Mouse (Mus musculus) intestine, embryonic 16.5 days (tissue): ENCODE data around the gene Casp1. TPM values are rescaled to one million over a fixed set of nuclear protein-coding genes. Genes with fewer than 3 reads are reported as not detected.

Experiments used
- ATAC-seq: fragments of 200-750 bp; cut with Nextera tagmentation; 2 replicates; pipeline ENCODE4 v1.8.0; 2017; ENCODE audit warnings: moderate TSS enrichment, moderate library complexity
- H3K27ac ChIP-seq: fragments of 300-500 bp; sonication (generic); 2 replicates; pipeline ENCODE4 v1.5.1; 2014; ENCODE audit warnings: mild to moderate bottlenecking, low read length
- H3K27me3 ChIP-seq: fragments of 300-500 bp; sonication (generic); replicated peaks from 2 replicates; pipeline ENCODE4 v1.6.1; 2014; ENCODE audit warnings: low read length, control low read depth, mixed read lengths; ENCODE audit not compliant: control insufficient read depth, insufficient read depth
- H3K36me3 ChIP-seq: fragments of 300-500 bp; sonication (generic); 2 replicates; pipeline ENCODE4 v1.6.1; 2014; ENCODE audit warnings: low read length, control low read depth; ENCODE audit not compliant: control insufficient read depth, insufficient read depth
- H3K4me1 ChIP-seq: fragments of 300-500 bp; sonication (generic); 2 replicates; pipeline ENCODE4 v1.6.1; 2014; ENCODE audit warnings: low read length, control low read depth, mixed read lengths; ENCODE audit not compliant: control insufficient read depth, insufficient read depth
- H3K4me2 ChIP-seq: fragments of 300-500 bp; sonication (generic); 2 replicates; pipeline ENCODE4 v1.6.1; 2014; ENCODE audit warnings: low read depth, low read length, control low read depth
- H3K4me3 ChIP-seq: fragments of 300-500 bp; sonication (generic); 2 replicates; pipeline ENCODE4 v1.5.1; 2014; ENCODE audit warnings: mild to moderate bottlenecking, low read length
- H3K9ac ChIP-seq: fragments of 300-500 bp; sonication (generic); 2 replicates; pipeline ENCODE4 v1.6.1; 2014; ENCODE audit warnings: low read depth, low read length
- H3K9me3 ChIP-seq: fragments of 300-500 bp; sonication (generic); 2 replicates; pipeline ENCODE4 v1.6.1; 2016; ENCODE audit warnings: low read length, control low read depth; ENCODE audit not compliant: control insufficient read depth
- WGBS: fragments of 180-500 bp; shearing (Covaris S2); extraction: QIAGEN DNeasy Blood & Tissue Kit; methylation state at CpG from one replicate; pipeline ENCODE4 v1.1.7; 2014; 5-methylcytosine and 5-hydroxymethylcytosine counted together
- polyA plus RNA-seq: library from polyadenylated mRNA; unstranded; fragments of >200 nt; fragmentation: Nextera tagmentation; extraction: Ambion mirVana; gene quantifications from 2 replicates; pipeline ENCODE4 v1.2.1, GENCODE M21; 2015

Casp1 gene
- 6.9 and 12.1 TPM in 2 replicates for polyA plus RNA-seq

- H3K9me3 ChIP-seq = no peaks in the 10 kb centered on the region
- no peaks in the 10 kb centered on the region for H3K4me1 ChIP-seq
- H3K27me3 ChIP-seq = no peaks in the 10 kb centered on the region
- H3K36me3 ChIP-seq = no peaks in the 10 kb centered on the region
- H3K9ac ChIP-seq = no peak within 1 kb of the TSS
- ATAC-seq = no peak
- no peak within 1 kb of the TSS for H3K4me3 ChIP-seq
- H3K27ac ChIP-seq = peak within 1 kb of the TSS; percentile 41; the same call in 1 of the 2 replicates
- no peak within 1 kb of the TSS for H3K4me2 ChIP-seq
- 74% methylated on average over 11 of the region's 11 CpGs for WGBS
These were observed at the start of gene Casp1 for GRCm38 (mm10) chr9:5298329-5299131. Gene Casp1 (plus strand): TSS chr9:5298517.

- Histone ChIP-seq H3K9me3 (no peaks in the 10 kb centered on the region), H3K27me3 (no peaks in the 10 kb centered on the region), H3K4me1 (no peaks in the 10 kb centered on the region), H3K4me3 (no peak overlapping the region), H3K4me2 (no peak overlapping the region), H3K9ac (no peak overlapping the region), H3K36me3 (no peaks in the 10 kb centered on the region), H3K27ac (no peak overlapping the region)
- WGBS = 80% methylated on average over 2 of the region's 2 CpGs
- ATAC-seq = no peak
These were observed 34.3 kb upstream of the Casp1 start for GRCm38 (mm10) chr9:5263951-5264475.

- ATAC-seq = no peak
- H3K9me3 ChIP-seq = no peaks in the 10 kb centered on the region
- no peaks in the 10 kb centered on the region for H3K4me1 ChIP-seq
- H3K27ac ChIP-seq = no peak overlapping the region
- H3K4me2 ChIP-seq = no peak overlapping the region
- H3K27me3 ChIP-seq = no peaks in the 10 kb centered on the region
- no peak overlapping the region for H3K9ac ChIP-seq
- no peaks in the 10 kb centered on the region for H3K36me3 ChIP-seq
- H3K4me3 ChIP-seq = no peak overlapping the region
- 88% methylated on average over 2 of the region's 2 CpGs for WGBS
These were observed 28.0 kb upstream of the Casp1 start for GRCm38 (mm10) chr9:5270274-5270673.

GRCm38 (mm10) chr9:5270884-5271283 lies 27.4 kb upstream of the Casp1 start:
- no peaks in the 10 kb centered on the region for H3K27me3 ChIP-seq
- no peak overlapping the region for H3K9ac ChIP-seq
- no peaks in the 10 kb centered on the region for H3K36me3 ChIP-seq
- H3K4me2 ChIP-seq = no peak overlapping the region
- WGBS = 76% methylated on average over 1 of the region's 1 CpGs
- no peak overlapping the region for H3K27ac ChIP-seq
- H3K4me1 ChIP-seq = no peaks in the 10 kb centered on the region
- no peak for ATAC-seq
- no peak overlapping the region for H3K4me3 ChIP-seq
- no peaks in the 10 kb centered on the region for H3K9me3 ChIP-seq

- H3K9me3 ChIP-seq = no peaks in the 10 kb centered on the region
- ATAC-seq = no peak
- WGBS = 74% methylated on average over 6 of the region's 6 CpGs
These were observed 26.9 kb upstream of the Casp1 start for GRCm38 (mm10) chr9:5271334-5271845.

GRCm38 (mm10) chr9:5286071-5286470 lies 12.2 kb upstream of the Casp1 start:
- no peak overlapping the region for H3K9ac ChIP-seq
- no peaks in the 10 kb centered on the region for H3K9me3 ChIP-seq
- WGBS = 23% methylated on average over 2 of the region's 2 CpGs
- no peak overlapping the region for H3K27ac ChIP-seq
- H3K4me1 ChIP-seq = no peaks in the 10 kb centered on the region
- H3K27me3 ChIP-seq = no peaks in the 10 kb centered on the region
- H3K36me3 ChIP-seq = no peaks in the 10 kb centered on the region
- ATAC-seq = peak; percentile 70
- H3K4me3 ChIP-seq = no peak overlapping the region
- H3K4me2 ChIP-seq = no peak overlapping the region

More at GRCm38 (mm10) chr9:5271334-5271845, 26.9 kb upstream of the Casp1 start:
- Histone ChIP-seq H3K36me3 (no peaks in the 10 kb centered on the region), H3K4me3 (no peak overlapping the region), H3K4me1 (no peaks in the 10 kb centered on the region), H3K27ac (no peak overlapping the region), H3K4me2 (no peak overlapping the region), H3K9ac (no peak overlapping the region), H3K27me3 (no peaks in the 10 kb centered on the region)

GRCm38 (mm10) chr9:5286597-5286996 lies 11.7 kb upstream of the Casp1 start:
- H3K9ac ChIP-seq = no peak overlapping the region
- H3K36me3 ChIP-seq = no peaks in the 10 kb centered on the region
- no peak overlapping the region for H3K4me2 ChIP-seq
- no peaks in the 10 kb centered on the region for H3K27me3 ChIP-seq
- H3K9me3 ChIP-seq = no peaks in the 10 kb centered on the region
- peak; percentile 94 for ATAC-seq
- H3K27ac ChIP-seq = no peak overlapping the region
- H3K4me1 ChIP-seq = no peaks in the 10 kb centered on the region
- H3K4me3 ChIP-seq = no peak overlapping the region

GRCm38 (mm10) chr9:5296354-5297237 lies 1.7 kb upstream of the Casp1 start:
- no peaks in the 10 kb centered on the region for H3K4me1 ChIP-seq
- H3K4me3 ChIP-seq = no peak overlapping the region
- H3K27me3 ChIP-seq = no peaks in the 10 kb centered on the region
- H3K27ac ChIP-seq = peak overlapping the region; percentile 70; the same call in 1 of the 2 replicates
- no peak overlapping the region for H3K9ac ChIP-seq
- no peaks in the 10 kb centered on the region for H3K9me3 ChIP-seq
- H3K36me3 ChIP-seq = no peaks in the 10 kb centered on the region
- peak; percentile 95 for ATAC-seq
- 57% methylated on average over 2 of the region's 2 CpGs for WGBS
- no peak overlapping the region for H3K4me2 ChIP-seq

GRCm38 (mm10) chr9:5299132-5299381 lies 740 bp downstream of the Casp1 start:
- 74% methylated on average over 2 of the region's 2 CpGs for WGBS
- Histone ChIP-seq H3K9ac (no peak overlapping the region), H3K4me3 (no peak overlapping the region), H3K36me3 (no peaks in the 10 kb centered on the region), H3K4me2 (no peak overlapping the region), H3K9me3 (no peaks in the 10 kb centered on the region), H3K27ac (no peak overlapping the region), H3K4me1 (no peaks in the 10 kb centered on the region), H3K27me3 (no peaks in the 10 kb centered on the region)
- ATAC-seq = no peak
